Mouse (Mus musculus): Measurements from ENCODE around the gene Uggt1.

DNA sequence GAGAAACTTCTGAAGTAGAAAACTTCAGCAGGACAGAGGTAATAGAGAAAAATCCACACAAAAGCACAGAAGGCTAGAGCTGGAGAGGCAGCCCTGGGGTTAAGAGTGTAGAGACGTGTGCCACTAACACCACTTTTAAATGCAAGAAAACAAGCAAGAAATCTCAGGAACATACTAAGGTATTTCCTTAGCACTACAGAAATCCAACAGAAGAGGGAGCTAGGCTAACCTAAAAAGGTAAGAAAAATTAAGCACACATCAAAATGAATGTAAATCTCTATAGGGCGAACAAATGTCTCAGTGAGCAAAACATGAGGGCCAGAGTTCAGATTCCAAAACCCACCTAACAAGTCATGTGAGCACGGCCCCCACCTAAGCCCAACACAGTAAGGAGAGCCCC lies 19.9 kb downstream of the Uggt1 start:
- TF ChIP-seq CTCF (IDR thresholded peaks at IDR 0.05; ENCODE audit: extremely low read depth, insufficient read length, insufficient replicate concordance, low read depth, low read length), result no peak
- TF ChIP-seq POLR2A (IDR thresholded peaks at IDR 0.05; ENCODE audit: low read depth, low read length), result no peak

Data from small intestine, adult 2 months (tissue).